Mouse (Mus musculus): ENCODE results near the gene Sell.

GRCm38 (mm10) chr1:164062856-164063255 is 1.1 kb downstream of the Sell start:
- TF ChIP-seq CTCF (IDR thresholded peaks at IDR 0.05): no peak
- no peak for TF ChIP-seq EP300 (IDR thresholded peaks at IDR 0.05)
